Mouse (Mus musculus) cerebellum, adult 2 months (tissue): ENCODE results near the gene Iyd. TPM values are rescaled to one million over a fixed set of nuclear protein-coding genes. Genes with fewer than 3 reads are reported as not detected.

Experiments
- DNase-seq, 2 experiments: peaks; one replicate each; pipeline ENCODE4 v3.0.0; 2021
- H3K27ac ChIP-seq: fragments of 200-500 bp; 2 replicates; pipeline ENCODE4 v1.5.1; 2012; ENCODE audit warnings: low read length, control low read depth, inconsistent platforms; ENCODE audit not compliant: insufficient read depth
- H3K27me3 ChIP-seq: fragments of 200-500 bp; 2 replicates; pipeline ENCODE4 v1.6.1; 2012; ENCODE audit warnings: inconsistent platforms, mild to moderate bottlenecking, low read length, moderate library complexity; ENCODE audit not compliant: control insufficient read depth, insufficient read depth
- H3K4me1 ChIP-seq: fragments of 200-500 bp; 2 replicates; pipeline ENCODE4 v1.6.1; 2011; ENCODE audit warnings: low read length; ENCODE audit not compliant: control insufficient read depth, insufficient read depth
- H3K4me3 ChIP-seq: fragments of 200-500 bp; replicated peaks from 2 replicates; pipeline ENCODE3; 2011; ENCODE audit warnings: mild to moderate bottlenecking, low read depth, low read length, control low read depth; ENCODE audit not compliant: insufficient read depth
- CTCF ChIP-seq: fragments of 200-500 bp; IDR thresholded peaks from 2 replicates; pipeline ENCODE4 v1.5.1; 2011; ENCODE audit warnings: low read depth, mild to moderate bottlenecking, control low read depth, low read length, moderate library complexity, borderline replicate concordance; ENCODE audit not compliant: insufficient read depth
- POLR2A ChIP-seq: fragments of 200-500 bp; IDR thresholded peaks from 2 replicates; pipeline ENCODE4 v1.6.1; 2011; ENCODE audit warnings: low read length, control low read depth, borderline replicate concordance; ENCODE audit not compliant: insufficient read depth
- WGBS: fragments of 180-500 bp; shearing (Covaris S2); methylation state at CpG from one replicate; pipeline ENCODE4 v1.1.7; 2018; 5-methylcytosine and 5-hydroxymethylcytosine counted together
- polyA plus RNA-seq: library from polyadenylated mRNA; depleted of rRNA; stranded (reverse); fragments of >200 nt; gene quantifications from 2 replicates; pipeline ENCODE4 v1.2.3, GENCODE M21; 2012

Gene Iyd
- polyA plus RNA-seq, 1 experiment: 0.52 TPM

DNA sequence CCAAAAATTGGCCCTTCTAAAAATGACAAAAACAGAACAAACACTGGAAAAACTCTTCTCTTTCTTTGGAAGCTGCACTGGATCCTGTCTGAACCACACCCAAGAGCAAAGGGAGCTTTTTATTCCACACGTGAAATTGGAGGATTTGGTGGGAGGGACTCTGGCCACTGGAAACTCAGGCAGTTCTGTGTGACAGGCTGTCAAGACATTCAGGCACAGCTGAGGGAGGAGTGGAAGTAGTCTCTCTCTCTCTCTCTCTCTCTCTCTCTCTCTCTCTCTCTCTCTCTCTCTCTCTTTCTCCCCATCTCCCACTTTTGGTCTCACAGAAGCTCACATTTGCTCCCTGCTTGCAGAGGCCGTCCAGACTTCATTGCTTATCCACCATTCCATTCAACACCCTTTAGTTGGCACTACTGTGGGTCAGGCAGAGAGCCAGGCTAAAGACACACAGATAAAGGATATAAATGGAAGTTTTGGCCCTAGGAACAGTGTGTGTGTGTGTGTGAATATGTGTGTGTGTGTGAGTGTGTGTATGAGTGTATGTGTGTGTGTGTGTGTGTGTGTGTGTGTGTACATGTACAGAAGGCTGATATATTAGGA lies 14.5 kb upstream of the Iyd start:
- Histone ChIP-seq H3K27me3 (no peaks in the 10 kb centered on the region), H3K4me1 (no peaks in the 10 kb centered on the region), H3K4me3 (no peak overlapping the region), H3K27ac (no peak overlapping the region)
- TF ChIP-seq CTCF (no peak), POLR2A (no peak)
- no peak for DNase-seq
- 20% methylated on average over 2 of the region's 2 CpGs for WGBS

DNA sequence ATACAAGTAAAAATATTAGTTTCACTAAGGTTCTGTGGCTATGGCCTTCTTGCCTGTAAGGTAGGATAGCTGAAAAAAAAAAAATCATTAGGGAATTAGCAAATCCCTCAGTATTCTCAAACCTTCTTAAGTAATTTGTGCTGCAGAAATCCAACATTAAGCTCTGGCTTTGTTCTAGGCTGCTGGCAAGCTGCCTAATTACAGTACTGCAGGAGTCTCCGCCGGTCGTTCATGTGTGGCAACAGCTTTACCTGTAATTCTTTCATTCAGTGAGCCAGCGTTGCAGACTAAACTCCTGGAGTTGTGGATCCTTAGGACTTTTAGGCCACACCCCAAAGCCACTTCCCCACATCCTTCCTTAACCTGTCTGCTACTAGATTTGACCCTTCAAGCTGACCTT lies 10.2 kb upstream of the Iyd start:
- no peaks in the 10 kb centered on the region for H3K27me3 ChIP-seq
- 38% methylated on average over 4 of the region's 4 CpGs for WGBS

DNA sequence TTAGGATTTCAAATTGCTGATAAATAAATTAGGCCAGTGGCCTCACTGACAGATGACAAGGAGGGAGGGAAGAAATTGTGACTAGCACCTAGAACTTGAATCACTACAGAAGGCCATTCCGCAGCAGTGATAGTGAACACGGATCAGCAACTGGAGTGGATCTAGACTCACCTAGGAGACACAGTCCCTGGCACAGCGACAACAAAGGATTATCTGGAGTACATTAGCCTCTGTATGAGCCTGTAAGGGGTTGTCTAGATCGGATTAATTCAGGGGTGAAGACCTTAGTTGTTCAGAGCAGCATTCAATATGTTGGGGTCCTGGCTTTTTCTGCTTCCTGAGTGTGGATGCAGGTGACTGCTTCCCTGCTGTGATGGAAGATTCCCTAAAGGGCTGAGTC lies 9.4 kb upstream of the Iyd start:
- H3K4me1 ChIP-seq: no peaks in the 10 kb centered on the region
- 81% methylated on average over 4 of the region's 4 CpGs for WGBS
- no peak for DNase-seq
- no peak for TF ChIP-seq POLR2A
- H3K27ac ChIP-seq: no peak overlapping the region
- H3K27me3 ChIP-seq: no peaks in the 10 kb centered on the region
- no peak overlapping the region for H3K4me3 ChIP-seq

More for the DNA sequence above, 10.2 kb upstream of the Iyd start:
- no peak overlapping the region for H3K27ac ChIP-seq
- TF ChIP-seq POLR2A (no peak), CTCF (no peak)
- no peaks in the 10 kb centered on the region for H3K4me1 ChIP-seq
- no peak for DNase-seq
- H3K4me3 ChIP-seq: no peak overlapping the region

DNA sequence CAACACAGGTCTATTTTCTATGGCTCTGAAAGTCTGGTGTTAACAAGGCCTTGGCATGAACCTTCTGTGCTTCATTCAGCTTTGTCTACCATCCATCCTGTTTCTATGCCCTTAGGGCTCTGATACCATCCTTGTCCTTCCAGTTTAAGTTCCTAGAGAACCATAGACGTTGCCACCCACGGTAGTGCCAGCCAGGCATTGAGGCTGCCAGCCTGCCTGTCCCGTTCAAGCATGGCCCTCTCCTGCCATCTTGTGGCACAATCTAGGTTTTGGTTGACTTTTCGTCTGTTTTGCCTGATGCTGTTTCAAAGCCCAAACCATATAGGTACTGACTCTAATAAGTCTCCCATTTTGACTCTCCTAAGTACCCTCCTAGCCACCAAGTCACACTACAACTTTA lies 8.7 kb upstream of the Iyd start:
- peak; percentile 67 to 76 for DNase-seq
- no peak overlapping the region for H3K4me3 ChIP-seq
- no peak for TF ChIP-seq POLR2A
- TF ChIP-seq CTCF: peak; percentile 98
- H3K4me1 ChIP-seq: no peaks in the 10 kb centered on the region
- WGBS: 3% methylated on average over 4 of the region's 4 CpGs
- H3K27ac ChIP-seq: no peak overlapping the region
- H3K27me3 ChIP-seq: no peaks in the 10 kb centered on the region

DNA sequence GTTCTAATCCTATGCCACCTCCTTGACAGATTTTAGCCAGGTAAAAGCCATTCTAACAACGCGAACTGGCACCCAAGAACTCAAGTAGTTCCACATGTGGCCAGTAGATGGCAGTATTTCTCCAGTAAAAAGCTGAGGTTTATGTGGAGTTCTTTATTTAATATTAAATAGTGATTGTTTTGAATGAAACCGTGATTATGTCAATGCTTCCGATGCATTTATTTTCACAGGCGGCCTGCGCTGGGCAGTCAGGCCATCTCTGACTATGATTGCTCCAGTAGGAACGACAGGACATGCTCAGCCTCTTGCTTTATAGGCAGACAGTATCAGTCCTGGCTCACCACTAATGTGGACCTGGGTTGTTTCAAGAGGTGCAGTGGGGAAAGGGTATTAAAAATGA lies 5.6 kb upstream of the Iyd start:
- H3K27me3 ChIP-seq: no peaks in the 10 kb centered on the region
- H3K27ac ChIP-seq: no peak overlapping the region
- DNase-seq: peak; percentile 28 to 45
- no peak overlapping the region for H3K4me3 ChIP-seq
- no peaks in the 10 kb centered on the region for H3K4me1 ChIP-seq
- WGBS: 3% methylated on average over 7 of the region's 7 CpGs
- no peak for TF ChIP-seq POLR2A
- TF ChIP-seq CTCF: peak; percentile 37; the same call in 1 of the 2 replicates

DNA sequence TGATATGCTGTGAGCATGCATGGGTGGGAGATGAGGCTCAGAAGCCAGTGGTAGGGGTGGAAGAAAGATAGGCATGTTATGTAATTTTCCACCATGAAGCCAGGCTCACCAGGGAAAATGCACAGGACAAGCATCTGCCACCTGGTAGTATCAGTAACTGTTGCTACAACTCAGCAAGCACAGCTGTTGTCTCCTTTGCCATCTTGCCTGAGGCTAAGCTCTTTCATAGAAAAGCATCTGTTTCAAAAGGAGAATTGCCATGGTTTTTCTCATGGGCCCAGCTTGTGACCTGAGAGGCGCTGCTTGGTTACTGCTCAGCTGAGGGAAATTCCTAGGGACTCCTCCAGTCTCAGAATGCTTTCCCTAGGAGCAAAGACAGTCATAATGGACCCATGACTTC lies 3.7 kb upstream of the Iyd start:
- Histone ChIP-seq H3K4me3 (no peak overlapping the region), H3K27ac (no peak overlapping the region), H3K4me1 (0 out of 2 replicates have a peak, but pooled peaks cover 3% of the 10 kb centered on the region), H3K27me3 (no peaks in the 10 kb centered on the region; the same call in 1 of the 2 replicates)
- WGBS: 87% methylated on average over 1 of the region's 1 CpGs
- DNase-seq: no peak
- TF ChIP-seq POLR2A: no peak
- TF ChIP-seq CTCF: no peak

DNA sequence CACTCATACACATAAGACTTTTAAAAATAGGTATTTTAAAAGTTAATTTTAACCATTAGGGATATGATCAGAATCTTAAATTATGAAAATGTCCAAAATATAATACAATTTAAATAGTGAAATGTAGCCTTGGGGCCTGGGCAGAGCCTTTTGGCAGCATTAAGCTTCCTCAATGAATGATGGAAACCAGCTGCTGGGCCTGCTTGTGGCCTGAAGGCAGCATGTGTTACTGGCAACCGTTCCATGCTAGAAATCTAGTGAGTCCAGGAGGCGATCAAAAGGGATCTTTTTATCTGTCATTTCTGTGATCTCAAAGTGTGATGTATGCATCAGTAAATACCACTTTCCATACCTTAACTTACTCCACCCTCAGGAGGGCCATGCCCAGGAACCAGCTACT lies 9.3 kb downstream of the Iyd start:
- Histone ChIP-seq H3K27ac (no peak overlapping the region), H3K4me3 (no peak overlapping the region), H3K4me1 (no peaks in the 10 kb centered on the region), H3K27me3 (no peaks in the 10 kb centered on the region)
- no peak for DNase-seq
- 42% methylated on average over 2 of the region's 2 CpGs for WGBS
- TF ChIP-seq CTCF (no peak), POLR2A (no peak)

DNA sequence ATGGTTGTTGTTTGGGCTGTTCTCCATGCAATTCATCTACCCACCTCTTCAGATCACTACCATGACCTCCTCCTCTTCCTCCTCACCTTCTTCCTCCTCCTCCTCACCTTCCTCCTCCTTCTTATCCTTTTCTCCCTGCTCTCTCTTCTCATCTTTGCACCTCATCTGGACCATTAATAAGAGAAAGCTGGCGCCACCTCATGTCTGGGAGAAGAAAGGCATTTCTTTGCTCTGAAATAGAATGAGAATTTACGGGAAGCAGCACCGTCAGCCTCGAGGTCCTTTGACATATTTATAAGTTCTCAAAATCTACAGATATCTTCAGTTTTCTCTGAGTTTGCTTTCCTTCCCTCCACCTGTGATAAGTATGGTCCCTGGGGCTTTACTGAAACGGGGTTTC lies 15.1 kb downstream of the Iyd start:
- DNase-seq: no peak
- no peak overlapping the region for H3K27ac ChIP-seq
- H3K4me3 ChIP-seq: no peak overlapping the region
- H3K27me3 ChIP-seq: no peaks in the 10 kb centered on the region
- 75% methylated on average over 5 of the region's 5 CpGs for WGBS
- TF ChIP-seq POLR2A (no peak), CTCF (no peak)
- no peaks in the 10 kb centered on the region for H3K4me1 ChIP-seq
